Mouse (Mus musculus) neural tube, postnatal 0 days (tissue): Measurements from ENCODE around the gene Vmn1r135. TPM values are rescaled to one million over a fixed set of nuclear protein-coding genes. Genes with fewer than 3 reads are reported as not detected.

ENCODE experiments used
- polyA plus RNA-seq: library from polyadenylated mRNA; unstranded; fragments of >200 nt; fragmentation: Nextera tagmentation; extraction: Ambion mirVana; gene quantifications from 2 replicates; pipeline ENCODE4 v1.2.1, GENCODE M21; 2015

Gene Vmn1r135
- polyA plus RNA-seq, result not detected in 2 replicates

DNA sequence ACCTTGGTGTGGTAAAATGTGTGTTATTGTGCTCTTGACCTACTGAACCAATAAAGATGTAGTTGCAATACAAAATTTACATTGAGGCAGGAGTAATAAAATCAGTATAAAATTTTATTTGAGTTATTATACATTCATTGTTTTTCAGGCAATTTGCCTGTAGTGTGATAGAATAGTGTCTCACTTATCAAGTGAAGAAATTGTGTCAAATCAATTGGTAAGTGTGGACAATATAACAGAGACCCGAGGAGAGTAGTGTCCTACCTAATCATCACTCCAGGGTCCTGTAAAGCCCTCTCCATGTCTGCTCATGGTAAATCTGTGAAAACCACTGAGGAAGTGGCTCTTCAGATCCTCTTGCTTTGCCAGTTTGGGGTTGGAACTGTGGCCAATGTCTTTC, at the start of gene Vmn1r135:
Vmn1r135 (plus strand) TSS at position 301 of the 400 bp plus-strand sequence.

DNA sequence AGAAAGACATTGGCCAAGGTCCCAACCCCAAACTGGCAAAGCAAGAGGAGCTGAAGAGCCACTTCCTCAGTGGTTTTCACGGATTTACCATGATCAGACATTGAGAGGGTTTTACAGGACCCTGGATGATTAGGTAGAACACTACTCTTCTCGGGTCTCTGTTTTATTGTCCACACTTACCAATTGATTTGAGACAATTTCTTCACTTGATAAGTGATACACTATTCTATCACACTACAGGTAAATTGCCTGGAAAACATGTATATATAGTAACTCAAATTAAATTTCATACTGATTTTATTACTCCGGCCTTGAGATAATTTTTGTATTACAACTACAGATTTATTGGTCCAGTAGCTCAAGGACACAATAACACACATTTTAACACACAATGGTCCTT, 35.5 kb upstream of the Vmn1r135 start, which contains the start of gene Gm4177:
Gm4177 (minus strand) TSS at position 101 of the 400 bp plus-strand sequence.

DNA sequence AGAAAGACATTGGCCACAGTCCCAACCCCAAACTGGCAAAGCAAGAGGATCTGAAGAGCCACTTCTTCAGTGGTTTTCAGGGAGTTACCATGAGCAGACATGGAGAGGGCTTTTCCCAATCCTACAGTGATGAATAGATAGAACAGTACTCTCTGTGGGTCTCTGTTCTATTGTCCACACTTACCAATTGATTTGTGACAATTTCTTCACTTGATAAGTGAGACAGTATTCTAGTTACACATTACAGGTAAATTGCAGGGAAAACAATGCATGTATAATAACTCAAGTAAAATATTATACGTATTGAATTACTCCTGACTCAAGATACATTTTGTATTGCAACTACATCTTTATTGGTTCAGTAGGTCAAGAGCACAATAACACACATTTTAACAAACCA, 12.0 kb downstream of the Vmn1r135 start, which contains the start of gene Gm5725:
Gm5725 (minus strand) TSS at position 101 of the 400 bp plus-strand sequence.

Other genes with a start within 250 kb of the Vmn1r135 start
- not detected in 2 replicates for gene Vmn1r132, start 218.3 kb upstream of the Vmn1r135 start, polyA plus RNA-seq
- not detected in 2 replicates for gene Gm4175, start 70.9 kb upstream of the Vmn1r135 start, polyA plus RNA-seq
- not detected in 2 replicates for gene Gm4177, start 35.6 kb upstream of the Vmn1r135 start, polyA plus RNA-seq
- gene Gm5725, start 11.9 kb downstream of the Vmn1r135 start, polyA plus RNA-seq, result not detected in 2 replicates
- gene Gm5891, start 88.9 kb downstream of the Vmn1r135 start, polyA plus RNA-seq, result not detected in 2 replicates
- not detected in 2 replicates for gene Vmn1r137, start 162.2 kb downstream of the Vmn1r135 start, polyA plus RNA-seq
- not detected in 2 replicates for gene Vmn1r138, start 196.5 kb downstream of the Vmn1r135 start, polyA plus RNA-seq
- gene Gm6176, start 224.0 kb downstream of the Vmn1r135 start, polyA plus RNA-seq, result not detected in 2 replicates
- gene Vmn1r139, start 236.7 kb downstream of the Vmn1r135 start, polyA plus RNA-seq, result not detected in 2 replicates